Mouse (Mus musculus): ENCODE results near the gene C1qtnf2.

- TF ChIP-seq CHD1 (IDR thresholded peaks at IDR 0.05; ENCODE audit: low read depth, low read length) (no peak), ZC3H11A (IDR thresholded peaks at IDR 0.05; ENCODE audit: low read depth, low read length) (no peak), CTCF (IDR thresholded peaks at IDR 0.05 in 2 of 3, conservative IDR thresholded peaks at IDR 0.05 in 1 of 3; ENCODE audit: control insufficient read depth in 1 of 3, insufficient read depth in 1 of 3, low read depth in 2 of 3, low read length in 3 of 3, poor library complexity in 1 of 3, severe bottlenecking in 1 of 3) (no peak), EP300 (IDR thresholded peaks at IDR 0.05; ENCODE audit: low read depth in 1 of 2, low read length in 2 of 2) (no peak), POLR2A (IDR thresholded peaks at IDR 0.05; ENCODE audit: control insufficient read depth in 1 of 2, insufficient read depth in 1 of 2, low read depth in 1 of 2, low read length in 2 of 2, poor library complexity in 1 of 2) (no peak), TCF12 (IDR thresholded peaks at IDR 0.05; ENCODE audit: low read depth, low read length) (no peak), RCOR1 (IDR thresholded peaks at IDR 0.05; ENCODE audit: low read depth, low read length) (no peak), ETS1 (IDR thresholded peaks at IDR 0.05; ENCODE audit: low read depth, low read length) (no peak), ZNF384 (IDR thresholded peaks at IDR 0.05; ENCODE audit: low read depth, low read length) (no peak), MAX (IDR thresholded peaks at IDR 0.05; ENCODE audit: low read length) (no peak), HCFC1 (IDR thresholded peaks at IDR 0.05; ENCODE audit: low read depth, low read length) (no peak), TAL1 (IDR thresholded peaks at IDR 0.05; ENCODE audit: low read length) (no peak), MXI1 (IDR thresholded peaks at IDR 0.05; ENCODE audit: low read depth, low read length) (no peak), SIN3A (IDR thresholded peaks at IDR 0.05; ENCODE audit: low read length) (no peak)
Observed at GRCm38 (mm10) chr11:43520521-43520920, 46.4 kb downstream of the C1qtnf2 start.

Data from MEL (cell line).